Mouse (Mus musculus) liver, postnatal 0 days (tissue): ENCODE data around the gene Adamts4.

Experiments used
- CTCF ChIP-seq: sonication (generic); IDR thresholded peaks from 2 replicates; pipeline ENCODE4 v1.5.1; 2016; ENCODE audit warnings: antibody characterized with exemption, low read depth
- EP300 ChIP-seq: IDR thresholded peaks from 2 replicates; pipeline ENCODE4 v1.6.1; 2016; ENCODE audit warnings: antibody characterized with exemption, low read depth, mild to moderate bottlenecking

DNA sequence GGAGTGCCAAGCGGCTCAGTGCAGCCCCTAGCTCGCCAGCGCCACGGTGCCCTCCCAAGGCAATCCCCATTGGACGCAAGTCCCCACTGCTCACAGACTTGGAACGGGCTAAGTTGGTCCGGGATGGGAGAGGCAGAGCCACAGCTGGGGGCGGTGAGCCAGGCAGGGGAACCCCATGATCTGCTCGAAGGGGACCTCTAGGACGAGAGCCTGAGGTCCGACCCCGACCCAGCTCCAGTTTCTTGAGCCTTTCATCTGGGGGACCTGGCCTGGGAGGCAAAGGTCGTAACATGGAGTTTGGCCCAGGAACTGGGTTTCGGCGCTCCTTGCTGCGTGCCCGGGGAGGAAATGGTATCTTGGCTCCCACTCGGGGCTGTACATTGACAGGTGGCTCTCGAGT, 36.3 kb downstream of the Adamts4 start:
- TF ChIP-seq EP300, result no peak
- no peak for TF ChIP-seq CTCF
